Mouse (Mus musculus) liver, embryonic 14.5 days (tissue): ENCODE measurements around the gene 2310039H08Rik.

ENCODE experiments used
- CTCF ChIP-seq: IDR thresholded peaks from 2 replicates; pipeline ENCODE4 v1.5.1; 2016; ENCODE audit warnings: antibody characterized with exemption, low read depth, control low read depth
- EP300 ChIP-seq: IDR thresholded peaks from 2 replicates; pipeline ENCODE4 v1.6.1; 2016; ENCODE audit warnings: antibody characterized with exemption, low read depth

DNA sequence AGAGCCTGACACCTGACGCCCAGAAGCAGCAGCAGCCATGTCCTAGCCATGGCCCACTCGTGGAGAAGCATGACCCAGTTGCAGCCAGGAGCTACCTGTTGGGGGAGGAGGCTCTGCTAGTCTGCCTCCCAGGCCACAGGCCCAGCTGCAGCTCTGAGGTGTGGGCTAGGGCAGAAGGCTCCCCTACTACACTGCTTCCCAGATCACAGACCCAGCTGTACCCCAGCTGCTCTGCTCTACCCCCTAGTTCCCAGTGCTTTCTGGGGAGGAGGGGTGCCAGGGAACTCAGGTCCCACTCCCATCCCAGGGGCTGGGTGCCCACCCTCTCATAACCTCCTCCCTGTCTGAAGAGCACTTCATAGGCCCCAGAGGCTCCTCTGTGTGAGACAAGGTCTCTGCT, 8.9 kb upstream of the 2310039H08Rik start, which contains the start of gene Ptcra:
- no peak for TF ChIP-seq CTCF
- TF ChIP-seq EP300, result no peak
